Mouse (Mus musculus) bone marrow macrophage, adult 2 months (primary cell): Measurements from ENCODE around the gene Ccdc85c.

Source experiments
- CTCF ChIP-seq: IDR thresholded peaks from 2 replicates; pipeline ENCODE4 v1.5.1; 2012; ENCODE audit warnings: low read depth, mild to moderate bottlenecking, low read length, moderate library complexity
- POLR2A ChIP-seq: IDR thresholded peaks from 2 replicates; pipeline ENCODE4 v1.6.1; 2012; ENCODE audit warnings: mild to moderate bottlenecking, low read depth, low read length, borderline replicate concordance

- TF ChIP-seq POLR2A: no peak
- TF ChIP-seq CTCF: no peak
Measured at GRCm38 (mm10) chr12:108317826-108318430, 42.7 kb upstream of the Ccdc85c start.
